Mouse (Mus musculus): ENCODE measurements around the gene Ankrd17.

Ankrd17 gene

GRCm38 (mm10) chr5:90217791-90218190 is 148.6 kb downstream of the Ankrd17 start:
- no peak for DNase-seq (ENCODE audit: low spot score)

GRCm38 (mm10) chr5:90217226-90217625 is 149.2 kb downstream of the Ankrd17 start:
- DNase-seq (ENCODE audit: low spot score): no peak

GRCm38 (mm10) chr5:90213356-90213755 is 153.0 kb downstream of the Ankrd17 start:
- no peak for DNase-seq (ENCODE audit: low spot score)

DNA sequence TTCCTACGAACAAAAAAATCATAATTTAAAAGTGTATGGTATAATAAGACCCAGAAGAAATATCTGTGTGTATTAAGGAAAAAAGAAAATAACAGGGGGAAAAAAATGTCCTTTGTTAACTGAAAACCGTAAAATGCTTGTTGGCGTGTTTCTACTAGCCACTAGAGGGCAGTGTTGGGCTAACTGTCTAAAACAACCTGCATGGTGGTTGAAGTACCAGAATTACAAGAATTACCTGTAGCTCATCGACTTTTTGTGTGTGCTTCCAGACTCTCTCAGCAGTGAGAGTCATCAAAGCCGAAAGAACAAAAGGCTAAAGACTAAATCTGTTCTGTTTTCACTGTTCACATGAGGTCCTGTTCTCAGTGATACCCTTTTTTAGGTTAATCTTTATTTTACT is 163.2 kb downstream of the Ankrd17 start:
- DNase-seq (ENCODE audit: low spot score): peak; percentile 39

DNA sequence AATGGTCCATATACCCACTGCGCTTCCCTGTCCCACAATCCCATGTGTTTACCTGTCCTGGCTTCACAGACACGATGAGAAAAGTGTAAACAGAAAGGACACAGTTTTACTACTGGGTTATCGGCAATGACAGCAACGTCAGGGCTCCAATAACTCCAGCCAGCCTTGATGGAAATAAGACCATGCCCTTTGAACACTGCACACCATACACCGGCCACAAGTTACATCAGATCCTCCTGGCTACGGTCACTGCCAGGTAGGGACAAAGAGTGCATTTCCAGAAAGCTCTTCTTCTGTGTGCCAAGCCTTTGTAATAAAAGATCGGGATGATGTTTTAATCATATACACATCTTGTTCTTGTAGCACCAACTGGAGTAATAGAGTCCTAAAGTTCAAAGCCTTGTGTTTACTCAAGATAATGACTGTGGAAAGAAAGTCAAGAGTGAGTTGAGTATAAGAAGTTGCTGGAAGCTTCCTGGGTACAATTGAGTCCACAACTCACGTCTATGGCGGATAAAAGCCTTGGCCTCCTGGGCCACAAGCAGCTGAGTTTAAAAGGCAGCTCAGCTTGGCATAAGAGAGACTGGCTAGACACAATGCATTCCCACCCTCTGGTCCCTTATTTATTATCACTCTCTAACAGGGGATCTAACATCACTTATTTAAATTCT is 163.8 kb downstream of the Ankrd17 start:
- DNase-seq (ENCODE audit: low spot score): no peak

DNA sequence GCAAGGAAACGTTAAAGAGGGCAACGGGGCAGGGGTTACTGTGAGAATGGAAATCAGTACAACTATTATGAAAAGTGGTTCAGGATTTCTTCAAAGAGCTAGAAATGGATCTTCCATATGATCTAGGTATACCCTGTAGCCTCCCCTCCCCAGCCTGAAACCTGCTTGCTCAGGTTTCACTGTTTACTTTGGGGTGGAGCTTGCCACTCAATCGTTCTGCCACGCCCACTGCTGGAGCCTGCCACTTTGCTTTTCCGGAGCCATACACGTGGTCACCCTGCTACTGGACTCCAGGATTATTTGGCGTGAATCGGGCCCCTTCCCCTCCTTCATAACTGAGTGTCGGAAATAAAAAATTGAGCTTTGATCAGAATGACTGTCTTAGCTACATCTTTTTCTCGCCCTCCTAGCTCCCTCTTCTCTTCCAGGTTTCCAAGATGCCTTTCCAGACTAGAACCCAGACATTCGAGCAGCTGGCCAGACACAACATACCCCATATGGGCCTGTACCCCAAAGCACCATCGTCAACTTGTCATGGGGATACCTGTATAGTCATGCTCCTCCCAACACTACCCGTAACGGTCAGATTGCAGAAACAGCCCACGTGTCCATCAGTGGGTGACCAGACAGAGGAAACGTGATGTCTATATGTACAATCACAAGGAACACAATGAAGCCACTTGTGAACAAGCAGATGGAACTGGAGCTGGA is 166.3 kb downstream of the Ankrd17 start:
- no peak for DNase-seq (ENCODE audit: low spot score)

GRCm38 (mm10) chr5:90194831-90195230 is 171.5 kb downstream of the Ankrd17 start:
- DNase-seq (ENCODE audit: low spot score): peak; percentile 52

DNA sequence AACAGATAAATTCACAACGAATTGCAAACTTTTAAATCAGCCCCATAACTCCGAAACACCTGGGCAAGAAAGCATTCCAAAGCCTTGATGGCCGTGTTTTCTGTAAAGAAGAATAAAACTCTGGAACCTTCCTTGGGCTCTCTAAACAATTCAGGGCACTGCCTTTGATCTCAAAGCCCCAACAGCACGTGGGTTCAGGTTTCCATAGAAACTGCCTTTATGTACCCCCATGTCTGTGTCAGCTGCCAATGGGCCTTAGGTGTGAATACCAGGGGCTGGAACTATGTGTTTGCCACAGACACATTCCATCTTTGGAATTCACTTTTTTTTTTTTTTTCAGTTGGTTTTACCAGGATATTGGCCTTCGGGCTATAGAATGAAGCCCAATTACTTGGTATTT is 183.6 kb downstream of the Ankrd17 start:
- DNase-seq (ENCODE audit: low spot score): no peak

DNA sequence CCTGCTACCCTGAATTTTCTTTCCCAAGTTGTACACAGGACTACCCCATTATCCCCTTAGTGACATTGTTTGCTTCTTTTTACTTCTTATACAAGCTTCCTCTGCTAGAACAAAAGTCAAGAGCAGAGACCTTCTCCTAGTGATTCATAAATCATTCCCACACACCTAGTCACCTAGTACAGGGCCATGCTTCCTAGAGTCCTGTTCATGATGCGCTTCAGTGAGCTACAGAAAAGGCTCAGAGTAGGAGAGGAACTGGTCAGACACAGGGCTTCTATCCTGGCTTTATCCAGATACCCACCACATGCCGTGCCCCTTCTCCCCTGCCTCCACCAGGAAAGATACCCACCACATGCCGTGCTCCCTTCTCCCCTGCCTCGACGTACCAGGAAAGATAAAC is 187.3 kb downstream of the Ankrd17 start:
- DNase-seq (ENCODE audit: low spot score): no peak

GRCm38 (mm10) chr5:90178116-90178515 is 188.3 kb downstream of the Ankrd17 start:
- no peak for DNase-seq (ENCODE audit: low spot score)
